Mouse (Mus musculus) hindbrain, embryonic 15.5 days (tissue): ENCODE data around the gene Lrrc26. TPM values are rescaled to one million over a fixed set of nuclear protein-coding genes. Genes with fewer than 3 reads are reported as not detected.
"Not testable (repeated sequence)": the region's sequence is repeated elsewhere in the genome, so short reads cannot be mapped to it uniquely, and the experiment has no call there.

Source experiments
- ATAC-seq: fragments of 200-750 bp; cut with Nextera tagmentation; 2 replicates; pipeline ENCODE4 v1.8.0; 2017; ENCODE audit warnings: low read depth, moderate number of reproducible peaks, moderate TSS enrichment; ENCODE audit not compliant: low FRiP score
- H3K27ac ChIP-seq: fragments of 300-500 bp; sonication (generic); replicated peaks from 2 replicates; pipeline ENCODE4 v1.5.1; 2015; ENCODE audit warnings: mild to moderate bottlenecking, inconsistent platforms
- H3K27me3 ChIP-seq: fragments of 300-500 bp; sonication (generic); 2 replicates; pipeline ENCODE4 v1.6.1; 2015; ENCODE audit warnings: control low read depth, inconsistent platforms
- H3K36me3 ChIP-seq: fragments of 300-500 bp; sonication (generic); 2 replicates; pipeline ENCODE4 v1.6.1; 2015; ENCODE audit warnings: control low read depth, inconsistent platforms
- H3K4me1 ChIP-seq: fragments of 300-500 bp; sonication (generic); replicated peaks from 2 replicates; pipeline ENCODE4 v1.6.1; 2015; ENCODE audit warnings: control low read depth, inconsistent platforms
- H3K4me2 ChIP-seq: fragments of 300-500 bp; sonication (generic); 2 replicates; pipeline ENCODE4 v1.6.1; 2015; ENCODE audit warnings: moderate library complexity, mild to moderate bottlenecking, inconsistent platforms
- H3K4me3 ChIP-seq: fragments of 300-500 bp; sonication (generic); 2 replicates; pipeline ENCODE4 v1.5.1; 2015; ENCODE audit warnings: mild to moderate bottlenecking, inconsistent platforms
- H3K9ac ChIP-seq: fragments of 300-500 bp; sonication (generic); 2 replicates; pipeline ENCODE4 v1.6.1; 2015; ENCODE audit warnings: inconsistent platforms
- H3K9me3 ChIP-seq: fragments of 300-500 bp; sonication (generic); 2 replicates; pipeline ENCODE4 v1.6.1; 2016; ENCODE audit warnings: control low read depth, inconsistent platforms
- WGBS: fragments of 180-500 bp; shearing (Covaris S2); methylation state at CpG from one replicate; pipeline ENCODE4 v1.1.7; 2015; 5-methylcytosine and 5-hydroxymethylcytosine counted together
- polyA plus RNA-seq: library from polyadenylated mRNA; unstranded; fragments of >200 nt; fragmentation: Nextera tagmentation; extraction: Ambion mirVana; gene quantifications from 2 replicates; pipeline ENCODE4 v1.2.1, GENCODE M21; 2015

Gene Lrrc26
- polyA plus RNA-seq, result 0.18 TPM in 1 of 2 replicates, not detected in the other

DNA sequence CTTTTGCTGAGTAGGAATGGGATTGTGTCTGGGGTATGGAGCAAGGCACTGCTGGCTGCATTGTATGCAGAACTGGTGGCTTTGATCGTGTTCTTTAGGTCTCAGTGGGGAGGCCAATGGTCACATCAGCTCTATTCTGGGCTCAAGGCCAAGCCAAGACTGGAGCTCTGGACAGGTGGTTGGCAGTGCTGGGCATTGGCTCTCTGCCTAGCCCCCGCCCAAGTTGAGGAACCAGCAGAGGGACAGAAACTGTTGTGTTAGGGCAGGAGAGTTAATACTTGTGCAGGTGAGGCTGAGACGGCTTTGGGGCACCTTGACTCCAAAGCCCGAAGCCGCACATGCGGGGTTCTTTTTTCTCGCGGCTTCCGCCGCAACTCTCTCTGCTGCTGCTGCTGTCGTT, at the start of gene Lrrc26:
Lrrc26 (plus strand) TSS at position 265 of the 400 bp plus-strand sequence.
- Histone ChIP-seq H3K4me1 (peaks cover 45% of the 10 kb centered on the region), H3K27me3 (peaks cover 64% of the 10 kb centered on the region), H3K9ac (peak within 1 kb of the TSS; percentile 25), H3K4me2 (peak within 1 kb of the TSS; percentile 62), H3K4me3 (peak within 1 kb of the TSS; percentile 29), H3K9me3 (no peaks in the 10 kb centered on the region), H3K27ac (peak within 1 kb of the TSS; percentile 53), H3K36me3 (peaks cover 17% of the 10 kb centered on the region)
- WGBS, result 7% methylated on average over 11 of the region's 11 CpGs
- no peak for ATAC-seq

DNA sequence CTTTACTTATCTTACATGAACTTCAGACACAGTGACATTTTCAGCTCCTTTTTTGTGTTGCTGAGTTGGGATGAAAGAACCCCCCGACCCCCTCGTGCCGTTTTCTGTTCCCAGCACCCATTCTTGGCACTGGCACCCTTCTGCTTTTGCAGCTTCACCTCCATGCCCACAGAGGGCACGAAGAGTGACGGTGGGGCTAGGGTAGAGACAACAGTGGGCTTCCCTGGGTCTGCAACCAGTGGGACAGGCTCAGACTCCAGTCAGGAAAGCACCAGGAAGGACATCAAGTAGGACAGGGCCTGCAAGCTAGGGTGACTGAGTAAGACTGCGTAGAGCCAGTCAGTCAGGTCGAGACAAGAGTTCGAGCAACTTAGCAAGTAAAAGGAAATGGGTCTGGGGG, 49.4 kb upstream of the Lrrc26 start:
- 54% methylated on average over 8 of the region's 8 CpGs for WGBS

GRCm38 (mm10) chr2:25240723-25241437, 48.8 kb upstream of the Lrrc26 start:
- Histone ChIP-seq H3K4me2 (peak overlapping the region; percentile 92), H3K27ac (peak overlapping the region; percentile 72), H3K4me1 (peaks cover 37% of the 10 kb centered on the region), H3K27me3 (peaks cover 4% of the 10 kb centered on the region; the same call in 1 of the 2 replicates), H3K36me3 (no peaks in the 10 kb centered on the region; the same call in 1 of the 2 replicates), H3K4me3 (peak overlapping the region; percentile 61), H3K9ac (peak overlapping the region; percentile 24), H3K9me3 (no peaks in the 10 kb centered on the region)
- WGBS, result 1% methylated on average over 29 of the region's 29 CpGs
- peak; percentile 83 for ATAC-seq

More for the DNA sequence above, 49.4 kb upstream of the Lrrc26 start:
- Histone ChIP-seq H3K9me3 (no peaks in the 10 kb centered on the region), H3K9ac (no peak overlapping the region), H3K4me1 (peaks cover 37% of the 10 kb centered on the region), H3K4me2 (peak overlapping the region; percentile 92), H3K27ac (peak overlapping the region; percentile 72), H3K36me3 (no peaks in the 10 kb centered on the region; the same call in 1 of the 2 replicates), H3K4me3 (peak overlapping the region; percentile 61), H3K27me3 (peaks cover 4% of the 10 kb centered on the region; the same call in 1 of the 2 replicates)
- ATAC-seq, result peak; percentile 23

DNA sequence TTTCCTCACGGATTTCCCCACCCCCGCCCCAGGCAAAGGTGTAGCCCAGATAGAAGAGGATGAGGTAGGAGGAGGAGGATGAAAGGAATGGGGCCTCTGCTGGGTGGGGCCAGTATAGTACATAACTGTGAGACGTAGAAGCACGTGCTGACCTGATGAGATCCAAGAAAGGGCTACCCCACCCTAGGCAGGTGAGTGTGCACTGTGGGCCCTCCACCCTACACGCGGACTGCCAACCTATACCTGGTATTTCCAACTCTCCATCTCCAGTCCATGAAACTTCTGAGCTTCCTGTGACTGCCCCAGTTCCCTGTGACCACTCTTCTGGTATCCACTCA, 48.3 kb upstream of the Lrrc26 start:
- H3K27ac ChIP-seq, result peak overlapping the region; percentile 72
- peak; percentile 32 for ATAC-seq
- no peaks in the 10 kb centered on the region; the same call in 1 of the 2 replicates for H3K36me3 ChIP-seq
- peaks cover 37% of the 10 kb centered on the region for H3K4me1 ChIP-seq
- H3K27me3 ChIP-seq, result peaks cover 4% of the 10 kb centered on the region; the same call in 1 of the 2 replicates
- H3K9me3 ChIP-seq, result no peaks in the 10 kb centered on the region
- WGBS, result 12% methylated on average over 6 of the region's 6 CpGs
- peak overlapping the region; percentile 81 for H3K9ac ChIP-seq
- peak overlapping the region; percentile 92 for H3K4me2 ChIP-seq
- H3K4me3 ChIP-seq, result peak overlapping the region; percentile 61

- H3K9ac ChIP-seq, result peak within 1 kb of the TSS; percentile 81
- WGBS, result 0% methylated on average over 40 of the region's 59 CpGs
- H3K4me3 ChIP-seq, result peak within 1 kb of the TSS; percentile 61
- no peaks in the 10 kb centered on the region for H3K9me3 ChIP-seq
- peaks cover 37% of the 10 kb centered on the region for H3K4me1 ChIP-seq
- peaks cover 4% of the 10 kb centered on the region; the same call in 1 of the 2 replicates for H3K27me3 ChIP-seq
- peak within 1 kb of the TSS; percentile 72 for H3K27ac ChIP-seq
- ATAC-seq, result peak; percentile 65
- peak within 1 kb of the TSS; percentile 92 for H3K4me2 ChIP-seq
- H3K36me3 ChIP-seq, result no peaks in the 10 kb centered on the region; the same call in 1 of the 2 replicates
Measured at GRCm38 (mm10) chr2:25242101-25242506, 47.6 kb upstream of the Lrrc26 start, which contains the start of the genes Rnf208 and Cysrt1. TSS of gene Rnf208 (plus strand) at chr2:25242255. TSS of gene Cysrt1 (minus strand) at chr2:25242452.

- H3K27ac ChIP-seq, result no peak overlapping the region
- H3K4me2 ChIP-seq, result peak overlapping the region; percentile 92
- H3K9me3 ChIP-seq, result no peaks in the 10 kb centered on the region
- H3K36me3 ChIP-seq, result no peaks in the 10 kb centered on the region; the same call in 1 of the 2 replicates
- WGBS, result 83% methylated on average over 8 of the region's 8 CpGs
- peaks cover 37% of the 10 kb centered on the region for H3K4me1 ChIP-seq
- H3K4me3 ChIP-seq, result peak overlapping the region; percentile 61
- H3K27me3 ChIP-seq, result no peaks in the 10 kb centered on the region
- peak overlapping the region; percentile 81 for H3K9ac ChIP-seq
- ATAC-seq, result no peak
Measured at GRCm38 (mm10) chr2:25243342-25243741, 46.4 kb upstream of the Lrrc26 start.

- 0 out of 2 replicates have a peak overlapping the region, but pooled peaks have one; percentile 92 for H3K4me2 ChIP-seq
Measured at GRCm38 (mm10) chr2:25244144-25244543, 45.6 kb upstream of the Lrrc26 start.

GRCm38 (mm10) chr2:25246183-25247072, 43.3 kb upstream of the Lrrc26 start, which contains the start of gene AL732309.1:
TSS of gene AL732309.1 (minus strand) at chr2:25246863.
- Histone ChIP-seq H3K4me3 (no peak within 1 kb of the TSS), H3K9me3 (no peaks in the 10 kb centered on the region), H3K27me3 (no peaks in the 10 kb centered on the region), H3K27ac (no peak within 1 kb of the TSS), H3K4me2 (no peak within 1 kb of the TSS), H3K9ac (no peak within 1 kb of the TSS), H3K4me1 (peaks cover 24% of the 10 kb centered on the region), H3K36me3 (peaks cover 8% of the 10 kb centered on the region; the same call in 1 of the 2 replicates)
- no peak for ATAC-seq
- 92% methylated on average over 10 of the region's 10 CpGs for WGBS

More at GRCm38 (mm10) chr2:25244144-25244543, 45.6 kb upstream of the Lrrc26 start:
- no peaks in the 10 kb centered on the region; the same call in 1 of the 2 replicates for H3K36me3 ChIP-seq
- H3K27ac ChIP-seq, result no peak overlapping the region
- no peaks in the 10 kb centered on the region for H3K27me3 ChIP-seq
- no peak overlapping the region for H3K4me3 ChIP-seq
- no peak for ATAC-seq
- H3K9ac ChIP-seq, result no peak overlapping the region
- WGBS, result 90% methylated on average over 4 of the region's 4 CpGs
- no peaks in the 10 kb centered on the region for H3K9me3 ChIP-seq
- peaks cover 37% of the 10 kb centered on the region for H3K4me1 ChIP-seq

DNA sequence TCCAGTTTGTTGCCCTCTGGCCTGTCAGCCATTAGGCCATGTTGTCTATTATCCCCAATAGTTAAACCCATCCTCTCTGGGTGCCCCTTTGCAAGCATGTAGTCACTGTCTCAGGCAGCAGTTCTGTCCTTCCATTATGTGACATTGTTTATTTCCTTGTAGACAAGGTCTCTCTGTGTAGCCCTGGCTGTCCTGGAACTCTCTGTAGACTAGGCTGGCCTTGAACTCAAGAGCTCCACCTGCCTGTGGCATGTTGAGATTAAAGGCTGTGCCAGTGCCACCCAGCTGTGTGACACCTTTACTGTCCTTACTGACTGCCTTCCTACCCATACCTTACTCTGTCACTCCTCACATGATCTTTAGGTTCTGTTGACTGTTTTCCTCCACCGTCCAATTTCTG, 37.4 kb upstream of the Lrrc26 start:
- Histone ChIP-seq H3K9ac (no peak overlapping the region), H3K4me2 (no peak overlapping the region), H3K4me3 (no peak overlapping the region), H3K27me3 (no peaks in the 10 kb centered on the region), H3K9me3 (no peaks in the 10 kb centered on the region), H3K36me3 (0 out of 2 replicates have a peak, but pooled peaks cover 10% of the 10 kb centered on the region), H3K27ac (no peak overlapping the region), H3K4me1 (peaks cover 20% of the 10 kb centered on the region)
- 93% methylated on average over 1 of the region's 1 CpGs for WGBS
- no peak for ATAC-seq

GRCm38 (mm10) chr2:25255284-25255779, 34.4 kb upstream of the Lrrc26 start, which contains the start of gene Tmem203:
TSS of gene Tmem203 (plus strand) at chr2:25255439.
- H3K9ac ChIP-seq, result peak within 1 kb of the TSS; percentile 83
- H3K27ac ChIP-seq, result peak within 1 kb of the TSS; percentile 78
- peak within 1 kb of the TSS; percentile 93 for H3K4me2 ChIP-seq
- H3K27me3 ChIP-seq, result no peaks in the 10 kb centered on the region
- no peaks in the 10 kb centered on the region for H3K9me3 ChIP-seq
- ATAC-seq, result peak; percentile 94
- H3K4me3 ChIP-seq, result peak within 1 kb of the TSS; percentile 81
- peaks cover 26% of the 10 kb centered on the region for H3K4me1 ChIP-seq
- WGBS, result under 1% methylated on average over 39 of the region's 39 CpGs
- 0 out of 2 replicates have a peak, but pooled peaks cover 7% of the 10 kb centered on the region for H3K36me3 ChIP-seq

- not testable (repeated sequence) for H3K27me3 ChIP-seq
Measured at GRCm38 (mm10) chr2:25256443-25257109, 33.1 kb upstream of the Lrrc26 start.

More at GRCm38 (mm10) chr2:25256443-25257109, 33.1 kb upstream of the Lrrc26 start:
- H3K4me1 ChIP-seq, result peaks cover 26% of the 10 kb centered on the region
- H3K9me3 ChIP-seq, H3K27ac ChIP-seq, ATAC-seq, H3K36me3 ChIP-seq: not testable (repeated sequence)
- H3K4me3 ChIP-seq, result peak overlapping the region; percentile 81
- WGBS, result 59% methylated on average over 12 of the region's 12 CpGs
- peak overlapping the region; percentile 83 for H3K9ac ChIP-seq
- peak overlapping the region; percentile 93 for H3K4me2 ChIP-seq
